Mouse (Mus musculus) urinary bladder, postnatal 25 days (tissue): ENCODE data around the gene Gcnt7.

Experiments
- DNase-seq: peaks from one replicate; pipeline ENCODE4 v3.0.0; 2022; ENCODE audit warnings: low spot score

The Gcnt7 gene

DNA sequence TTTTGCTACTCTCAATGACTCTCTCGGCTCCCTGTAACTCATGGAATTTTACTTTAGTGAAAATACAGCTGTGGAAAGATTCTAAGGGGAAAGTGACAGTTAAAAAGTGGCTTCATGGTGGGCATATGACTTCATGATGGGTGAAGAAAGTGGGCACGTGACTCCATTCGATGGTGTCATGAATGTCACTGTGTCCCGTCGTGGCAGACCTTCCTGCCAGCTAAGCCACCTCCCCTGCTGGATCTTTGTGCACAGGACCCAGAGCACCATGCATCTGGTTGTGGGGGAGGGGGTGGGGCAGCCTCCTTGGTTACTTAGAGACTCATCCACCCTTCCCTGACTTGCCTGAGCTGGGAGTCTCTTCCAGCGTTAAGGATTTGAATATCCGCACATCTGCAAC lies 54.2 kb downstream of the Gcnt7 start:
- no peak for DNase-seq

- no peak for DNase-seq
Observed at GRCm38 (mm10) chr2:172401116-172401825, 57.1 kb downstream of the Gcnt7 start.
